Mouse (Mus musculus) hindbrain, postnatal 0 days (tissue): ENCODE measurements around the gene Slc17a5. TPM values are rescaled to one million over a fixed set of nuclear protein-coding genes. Genes with fewer than 3 reads are reported as not detected.
A peak's percentile ranks its signal among the peaks of the same experiment; 100 is the strongest.

Experiments
- ATAC-seq: fragments of 200-750 bp; cut with Nextera tagmentation; 2 replicates; pipeline ENCODE4 v1.8.0; 2017; ENCODE audit warnings: mild to moderate bottlenecking, moderate TSS enrichment, moderate library complexity
- DNase-seq: peaks from one replicate; pipeline ENCODE4 v3.0.0-alpha.2; 2015; ENCODE audit warnings: low spot score
- H3K27ac ChIP-seq: fragments of 300-500 bp; sonication (generic); 2 replicates; pipeline ENCODE4 v1.5.1; 2014; ENCODE audit warnings: mild to moderate bottlenecking
- H3K27me3 ChIP-seq: fragments of 300-500 bp; sonication (generic); 2 replicates; pipeline ENCODE4 v1.6.1; 2014; ENCODE audit warnings: low read length, mixed read lengths; ENCODE audit not compliant: insufficient read depth
- H3K36me3 ChIP-seq: fragments of 300-500 bp; sonication (generic); 2 replicates; pipeline ENCODE4 v1.6.1; 2014; ENCODE audit warnings: low read length, mixed read lengths; ENCODE audit not compliant: insufficient read depth
- H3K4me1 ChIP-seq: fragments of 300-500 bp; sonication (generic); 2 replicates; pipeline ENCODE4 v1.6.1; 2014; ENCODE audit warnings: antibody characterized with exemption, low read length, mixed read lengths; ENCODE audit not compliant: insufficient read depth
- H3K4me2 ChIP-seq: fragments of 300-500 bp; sonication (generic); 2 replicates; pipeline ENCODE4 v1.6.1; 2014; ENCODE audit warnings: low read depth, mild to moderate bottlenecking, low read length, moderate library complexity, mixed read lengths
- H3K4me3 ChIP-seq: fragments of 300-500 bp; sonication (generic); 2 replicates; pipeline ENCODE4 v1.5.1; 2014; ENCODE audit warnings: low read length
- H3K9ac ChIP-seq: fragments of 300-500 bp; sonication (generic); replicated peaks from 2 replicates; pipeline ENCODE4 v1.6.1; 2014; ENCODE audit warnings: mild to moderate bottlenecking, low read length, moderate library complexity, mixed read lengths
- H3K9me3 ChIP-seq: fragments of 300-500 bp; sonication (generic); 2 replicates; pipeline ENCODE4 v1.6.1; 2016; ENCODE audit warnings: low read length, mixed read lengths
- CTCF ChIP-seq: IDR thresholded peaks from 2 replicates; pipeline ENCODE4 v1.5.1; 2016; ENCODE audit warnings: antibody characterized with exemption, control low read depth, low read depth
- WGBS: fragments of 180-500 bp; shearing (Covaris S2); extraction: QIAGEN DNeasy Blood & Tissue Kit; methylation state at CpG from one replicate; pipeline ENCODE4 v1.1.7; 2014; 5-methylcytosine and 5-hydroxymethylcytosine counted together
- polyA plus RNA-seq: library from polyadenylated mRNA; unstranded; fragments of >200 nt; fragmentation: Nextera tagmentation; extraction: Ambion mirVana; gene quantifications from 2 replicates; pipeline ENCODE4 v1.2.1, GENCODE M21; 2015
- total RNA-seq: library from RNA; depleted of rRNA; stranded (reverse); fragments of >200 nt; gene quantifications from 2 replicates; pipeline ENCODE4 v1.2.3, GENCODE M21; 2014

The Slc17a5 gene
- total and polyA plus RNA-seq, 2 experiments from 2014 or later = 9.9 to 16.6 TPM

- ATAC-seq = no peak
- no peak for TF ChIP-seq CTCF
- Histone ChIP-seq H3K4me3 (no peak overlapping the region), H3K27ac (no peak overlapping the region), H3K9ac (no peak overlapping the region), H3K4me2 (no peak overlapping the region), H3K27me3 (no peaks in the 10 kb centered on the region), H3K9me3 (no peaks in the 10 kb centered on the region), H3K4me1 (no peaks in the 10 kb centered on the region), H3K36me3 (peaks cover 9% of the 10 kb centered on the region)
- 94% methylated on average over 4 of the region's 4 CpGs for WGBS
- no peak for DNase-seq
Measured at GRCm38 (mm10) chr9:78559479-78559878, 28.4 kb downstream of the Slc17a5 start.

GRCm38 (mm10) chr9:78558586-78559214, 29.1 kb downstream of the Slc17a5 start:
- DNase-seq = no peak
- no peak overlapping the region for H3K4me2 ChIP-seq

GRCm38 (mm10) chr9:78557041-78557440, 30.8 kb downstream of the Slc17a5 start:
- no peak for TF ChIP-seq CTCF
- Histone ChIP-seq H3K9me3 (no peaks in the 10 kb centered on the region), H3K9ac (no peak overlapping the region), H3K4me2 (no peak overlapping the region), H3K36me3 (peaks cover 9% of the 10 kb centered on the region), H3K4me3 (no peak overlapping the region), H3K27me3 (no peaks in the 10 kb centered on the region), H3K27ac (no peak overlapping the region), H3K4me1 (no peaks in the 10 kb centered on the region)
- 97% methylated on average over 1 of the region's 1 CpGs for WGBS
- no peak for ATAC-seq
- no peak for DNase-seq

More at GRCm38 (mm10) chr9:78558586-78559214, 29.1 kb downstream of the Slc17a5 start:
- no peak overlapping the region for H3K9ac ChIP-seq
- H3K27me3 ChIP-seq = no peaks in the 10 kb centered on the region
- H3K36me3 ChIP-seq = peaks cover 9% of the 10 kb centered on the region
- no peak for ATAC-seq
- no peak overlapping the region for H3K4me3 ChIP-seq
- 80% methylated on average over 8 of the region's 8 CpGs for WGBS
- H3K9me3 ChIP-seq = no peaks in the 10 kb centered on the region
- no peak for TF ChIP-seq CTCF
- H3K4me1 ChIP-seq = no peaks in the 10 kb centered on the region
- no peak overlapping the region for H3K27ac ChIP-seq

- 42% methylated on average over 12 of the region's 12 CpGs for WGBS
Measured at GRCm38 (mm10) chr9:78552984-78553383, 34.9 kb downstream of the Slc17a5 start.

GRCm38 (mm10) chr9:78551761-78552160, 36.1 kb downstream of the Slc17a5 start:
- no peak overlapping the region for H3K9ac ChIP-seq
- ATAC-seq = no peak
- peaks cover 2% of the 10 kb centered on the region for H3K36me3 ChIP-seq
- no peak overlapping the region for H3K4me2 ChIP-seq
- no peak overlapping the region for H3K27ac ChIP-seq
- WGBS = 83% methylated on average over 4 of the region's 4 CpGs
- no peak for TF ChIP-seq CTCF
- no peak for DNase-seq
- H3K4me3 ChIP-seq = no peak overlapping the region
- H3K4me1 ChIP-seq = no peaks in the 10 kb centered on the region
- H3K27me3 ChIP-seq = no peaks in the 10 kb centered on the region
- H3K9me3 ChIP-seq = no peaks in the 10 kb centered on the region

More at GRCm38 (mm10) chr9:78552984-78553383, 34.9 kb downstream of the Slc17a5 start:
- Histone ChIP-seq H3K9me3 (no peaks in the 10 kb centered on the region), H3K4me3 (no peak overlapping the region), H3K27ac (no peak overlapping the region), H3K4me2 (no peak overlapping the region), H3K9ac (no peak overlapping the region), H3K36me3 (peaks cover 9% of the 10 kb centered on the region), H3K4me1 (no peaks in the 10 kb centered on the region), H3K27me3 (no peaks in the 10 kb centered on the region)
- peak; percentile 86 for TF ChIP-seq CTCF
- peak; percentile 87 for DNase-seq
- ATAC-seq = 0 out of 2 replicates have a peak, but pooled peaks have one; percentile 12

- TF ChIP-seq CTCF = peak; percentile 51
- Histone ChIP-seq H3K27ac (no peak overlapping the region), H3K4me2 (no peak overlapping the region), H3K36me3 (no peaks in the 10 kb centered on the region; the same call in 1 of the 2 replicates), H3K4me3 (no peak overlapping the region), H3K4me1 (no peaks in the 10 kb centered on the region), H3K27me3 (no peaks in the 10 kb centered on the region), H3K9me3 (no peaks in the 10 kb centered on the region), H3K9ac (no peak overlapping the region)
- 87% methylated on average over 12 of the region's 12 CpGs for WGBS
- no peak for ATAC-seq
- DNase-seq = no peak
Measured at GRCm38 (mm10) chr9:78547742-78548141, 40.1 kb downstream of the Slc17a5 start.

GRCm38 (mm10) chr9:78546944-78547343, 40.9 kb downstream of the Slc17a5 start:
- Histone ChIP-seq H3K4me1 (no peaks in the 10 kb centered on the region), H3K9me3 (no peaks in the 10 kb centered on the region), H3K4me3 (no peak overlapping the region), H3K4me2 (no peak overlapping the region), H3K9ac (no peak overlapping the region), H3K36me3 (no peaks in the 10 kb centered on the region), H3K27me3 (no peaks in the 10 kb centered on the region), H3K27ac (no peak overlapping the region)
- ATAC-seq (no peak), DNase-seq (no peak)
- WGBS = 57% methylated on average over 7 of the region's 7 CpGs
- TF ChIP-seq CTCF = no peak
